Mouse (Mus musculus) induced T-regulatory cell, adult 2 months (primary cell): ENCODE measurements around the gene Hacd2.

Source experiments
- DNase-seq: peaks from one replicate; pipeline ENCODE4 v3.0.0-alpha.2; 2012; ENCODE audit warnings: low read depth

The Hacd2 gene

DNA sequence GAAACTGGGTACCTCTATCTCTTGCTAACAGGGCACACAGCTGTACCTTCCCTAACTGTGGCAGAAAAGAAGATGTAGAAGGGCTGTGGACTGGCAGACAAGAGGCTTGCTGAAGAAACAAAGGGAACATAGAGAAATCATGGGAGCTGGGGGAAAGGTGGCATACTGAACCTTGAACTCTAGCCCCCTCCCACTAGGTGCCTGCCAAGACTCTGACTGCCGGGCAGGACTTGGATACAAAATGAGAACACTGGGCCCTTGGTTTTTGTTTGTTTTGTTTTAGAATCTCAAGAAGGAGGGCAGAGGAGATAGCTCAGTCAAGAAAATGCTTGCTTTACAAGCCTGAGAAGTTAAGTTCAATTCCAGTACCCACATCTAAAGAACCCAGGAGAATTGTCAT lies 14.9 kb upstream of the Hacd2 start:
- DNase-seq, result no peak

DNA sequence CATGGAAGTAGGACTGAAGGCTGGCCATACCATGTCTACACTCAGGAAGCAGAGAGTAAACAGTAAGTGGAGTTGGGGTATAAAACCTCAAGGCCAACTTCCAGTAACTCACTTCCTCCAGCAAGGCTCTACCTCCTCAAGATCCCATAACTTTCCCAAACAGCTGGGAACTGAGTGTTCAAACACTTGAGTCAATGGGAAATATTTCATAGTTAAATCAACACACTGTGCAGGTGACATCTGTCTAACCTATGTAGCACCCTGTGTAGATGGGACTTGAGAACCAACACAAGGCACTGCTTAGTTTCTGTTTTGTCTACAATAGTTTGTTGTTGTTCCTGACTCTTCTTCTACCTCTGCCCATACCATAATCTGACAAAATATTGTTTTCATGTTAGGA lies 13.8 kb upstream of the Hacd2 start:
- DNase-seq, result no peak

DNA sequence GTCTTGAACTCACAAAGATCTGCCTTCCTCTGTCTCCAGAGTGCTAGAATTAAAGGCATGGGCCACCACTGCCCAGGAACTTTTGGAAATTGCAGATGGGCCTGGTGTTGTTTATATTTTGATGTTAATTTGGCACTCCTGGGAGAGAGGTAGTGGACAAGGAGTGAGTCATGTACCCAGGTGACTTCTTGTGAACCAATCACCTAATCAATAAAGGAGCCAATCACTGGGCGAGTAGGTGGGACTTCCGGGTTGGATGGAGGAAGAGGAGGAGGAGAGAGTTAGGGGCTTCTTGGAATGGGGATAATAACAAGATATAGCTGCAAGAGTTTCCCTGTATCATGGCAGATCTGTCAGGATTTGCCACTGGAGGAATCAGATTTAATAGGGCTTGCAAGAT lies 8.7 kb upstream of the Hacd2 start:
- DNase-seq, result no peak

DNA sequence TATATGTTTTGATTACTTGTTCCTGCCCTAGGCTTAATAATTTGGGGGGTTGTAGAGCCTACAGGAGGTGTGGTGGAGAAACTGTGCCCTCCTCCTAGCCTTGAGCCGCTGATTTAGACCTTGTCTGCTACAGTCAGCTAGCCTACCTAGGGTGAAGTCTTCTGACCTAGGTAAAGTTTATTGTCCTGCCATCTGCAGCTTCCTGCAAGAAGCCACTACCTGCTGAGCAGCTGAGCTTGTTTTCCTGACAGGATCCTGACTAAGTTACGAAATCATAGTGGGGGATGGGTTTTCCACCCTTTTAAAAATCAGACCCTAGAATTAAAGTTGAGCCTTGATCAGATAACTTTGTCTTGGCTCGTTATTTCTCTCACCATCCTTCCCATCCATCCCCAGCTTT lies 5.7 kb upstream of the Hacd2 start:
- no peak for DNase-seq

DNA sequence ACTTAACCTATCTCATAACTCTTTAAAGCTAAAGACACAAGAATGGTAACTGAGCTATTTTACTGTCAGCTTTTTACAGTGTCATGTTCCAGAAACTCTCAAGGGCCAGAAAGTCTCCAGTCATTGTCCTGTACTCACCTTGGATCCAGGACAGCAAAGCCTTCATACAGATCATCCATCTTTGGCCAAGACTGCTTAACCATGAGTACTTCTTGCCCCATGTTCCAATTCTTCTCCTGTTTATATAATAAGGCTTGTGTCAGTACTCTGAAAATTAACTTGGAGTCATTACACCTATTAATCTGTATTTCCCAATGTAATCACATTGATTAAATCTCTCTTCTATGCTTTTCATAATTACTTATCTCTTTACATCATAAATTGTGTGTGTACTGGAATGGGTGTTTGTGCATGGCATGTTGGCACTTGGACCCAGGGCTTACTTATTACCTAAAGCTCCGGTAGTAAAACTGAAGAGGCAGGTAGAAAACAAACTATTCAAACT lies 3.7 kb upstream of the Hacd2 start:
- DNase-seq, result no peak

DNA sequence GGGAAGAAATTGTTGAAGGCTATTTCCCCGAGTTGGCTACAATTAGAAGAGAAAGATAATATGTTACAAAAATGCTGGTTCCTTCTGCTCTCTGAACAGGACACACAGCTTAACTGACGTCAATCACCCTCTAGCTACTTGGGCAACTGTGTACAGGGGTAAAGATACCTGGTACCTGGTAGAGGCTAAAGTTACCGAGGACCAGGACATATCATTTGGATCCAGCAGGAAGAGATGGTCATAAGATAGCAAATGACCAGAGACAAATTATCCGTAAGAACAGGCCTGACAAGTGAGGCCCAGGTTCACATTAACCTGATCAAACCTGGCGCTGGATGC lies 356 bp upstream of the Hacd2 start:
- DNase-seq, result no peak

DNA sequence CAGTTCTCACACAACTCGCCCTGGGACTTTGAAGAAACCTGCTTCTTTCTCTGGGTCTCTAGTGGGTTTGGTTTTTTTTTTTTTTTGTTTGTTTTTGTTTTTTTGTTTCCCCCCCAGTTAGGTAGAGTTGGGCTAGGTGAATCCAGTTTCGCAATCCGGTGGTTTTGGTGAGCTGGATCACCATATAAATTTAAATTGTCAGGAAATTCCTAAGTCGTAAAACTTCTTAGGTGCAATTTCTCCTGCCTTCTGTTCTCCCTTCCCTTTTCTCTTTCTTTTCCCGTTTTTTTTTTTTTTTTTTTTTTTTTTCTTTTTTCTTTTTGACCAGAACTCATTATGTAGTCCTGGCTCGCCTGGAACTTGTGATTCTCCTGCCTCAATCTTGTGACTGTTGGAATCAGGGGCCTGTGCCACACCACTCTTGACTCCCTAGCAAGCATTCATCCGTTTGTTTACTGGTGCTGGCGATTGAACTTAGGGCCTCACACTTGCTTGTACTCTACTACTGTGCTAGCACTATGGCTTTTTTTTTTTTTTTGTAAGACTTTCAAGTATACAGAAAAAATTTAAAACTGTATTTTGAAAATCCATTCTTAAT lies 1.0 kb downstream of the Hacd2 start:
- DNase-seq, result no peak

DNA sequence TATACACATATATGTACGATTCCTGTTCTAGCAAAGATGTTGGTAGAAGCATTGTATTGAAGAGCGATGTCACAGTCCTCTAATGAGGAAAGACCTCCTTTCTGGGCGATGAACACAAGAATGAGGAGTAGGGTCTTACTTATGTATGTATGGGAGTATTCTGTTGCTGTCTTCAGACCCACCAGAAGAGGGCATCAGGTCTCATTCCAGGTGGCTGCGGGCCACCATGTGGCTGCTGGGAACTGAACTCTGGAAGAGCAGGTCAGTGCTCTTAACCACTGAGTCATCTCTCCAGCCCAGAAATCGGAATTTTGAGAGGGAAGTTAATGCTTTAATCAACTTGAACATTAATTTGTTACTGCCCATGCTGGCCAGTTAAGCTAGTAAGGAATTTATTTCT lies 2.1 kb downstream of the Hacd2 start:
- peak; percentile 45 for DNase-seq

DNA sequence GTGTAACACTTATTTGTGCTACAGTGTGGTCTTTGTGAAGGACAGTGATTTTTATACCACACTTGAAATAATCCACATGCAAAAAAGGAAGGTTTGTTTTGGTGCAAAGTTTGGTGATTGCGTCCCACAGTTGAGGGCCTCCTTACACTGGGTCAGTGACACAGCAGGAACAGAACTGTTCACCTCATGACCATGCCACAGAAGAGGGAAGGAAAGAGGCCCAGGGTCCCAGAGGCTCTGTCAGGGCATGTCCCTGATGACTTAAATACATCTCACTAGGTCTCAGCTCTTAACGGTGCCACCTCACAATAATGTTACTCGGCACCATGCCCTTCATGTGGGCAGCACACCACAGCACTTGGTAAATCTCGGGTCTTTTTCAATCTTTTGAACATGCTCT lies 3.1 kb downstream of the Hacd2 start:
- no peak for DNase-seq

DNA sequence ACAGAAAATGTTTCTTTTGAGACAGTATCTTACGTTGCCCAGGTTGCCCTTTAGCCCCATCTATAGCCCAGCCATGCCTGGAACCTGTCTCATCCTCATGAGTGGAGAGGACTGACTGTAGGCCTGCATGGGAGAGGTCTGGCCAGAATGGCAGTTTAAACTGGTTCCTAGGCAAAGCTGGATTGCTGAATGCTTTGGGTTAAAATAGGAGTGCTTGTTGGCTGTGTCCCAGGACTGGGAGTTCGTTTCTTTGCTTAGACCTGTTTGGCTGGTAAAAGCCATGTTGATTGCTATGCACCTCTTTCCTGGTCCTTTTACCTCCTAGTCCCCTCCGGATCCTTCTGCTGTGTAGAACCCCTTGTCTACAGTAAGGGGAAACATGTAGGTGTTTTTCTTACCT lies 11.0 kb downstream of the Hacd2 start:
- DNase-seq, result no peak

DNA sequence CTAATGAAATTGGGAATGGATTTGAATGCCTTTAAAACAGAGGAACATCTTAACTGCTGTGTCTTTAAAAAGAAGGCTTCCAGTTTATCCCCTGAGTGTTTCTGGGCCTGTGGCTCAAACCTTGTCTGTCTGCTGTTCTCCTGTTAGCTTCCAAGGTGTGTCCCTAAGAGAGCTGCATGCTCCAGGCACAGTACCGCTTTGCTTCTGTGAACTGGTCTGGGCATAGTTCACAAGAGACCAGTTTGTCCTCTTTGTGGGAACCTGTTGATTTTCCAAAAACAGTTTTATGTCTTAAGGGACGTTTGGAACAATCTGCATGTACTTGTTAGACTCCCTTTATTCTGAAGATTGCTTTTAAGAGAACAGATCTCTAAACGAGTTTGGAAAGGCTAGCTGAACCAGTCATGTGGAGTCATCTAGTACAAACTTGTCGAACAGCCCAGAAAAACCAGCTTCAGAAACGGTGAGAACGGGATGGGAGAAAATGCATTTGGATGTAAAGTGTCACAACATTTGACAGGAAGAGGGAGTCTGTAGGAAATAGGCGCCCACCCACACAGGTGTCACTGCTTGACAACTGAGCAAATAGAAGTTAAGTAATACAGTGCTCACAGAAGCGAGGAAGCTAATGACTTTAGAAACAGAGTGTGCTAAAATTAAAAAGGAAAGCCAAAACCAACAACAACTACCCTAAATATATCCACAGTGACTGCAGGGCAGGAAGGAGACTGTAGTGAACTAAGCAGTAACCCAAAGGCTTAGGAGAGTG lies 11.8 kb downstream of the Hacd2 start:
- no peak for DNase-seq

DNA sequence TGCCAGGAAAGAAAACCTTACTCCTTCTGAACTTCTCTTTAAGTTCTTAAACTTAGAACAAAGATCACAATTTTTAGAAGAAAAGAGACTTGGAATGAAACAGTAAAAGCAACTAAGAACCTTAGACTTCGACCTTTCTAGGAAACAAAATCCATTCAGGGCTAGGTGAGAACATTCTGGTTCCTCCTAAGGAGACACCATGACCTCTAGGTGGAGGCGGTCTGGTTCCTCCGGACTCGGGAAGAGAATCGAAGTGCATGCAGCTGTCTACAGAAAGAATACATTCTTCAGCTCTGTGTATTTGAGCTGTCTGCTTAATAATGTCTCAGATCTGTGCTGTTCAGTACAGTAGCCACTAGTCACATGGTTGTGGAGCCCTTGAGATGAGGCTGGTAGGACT lies 12.7 kb downstream of the Hacd2 start:
- no peak for DNase-seq

DNA sequence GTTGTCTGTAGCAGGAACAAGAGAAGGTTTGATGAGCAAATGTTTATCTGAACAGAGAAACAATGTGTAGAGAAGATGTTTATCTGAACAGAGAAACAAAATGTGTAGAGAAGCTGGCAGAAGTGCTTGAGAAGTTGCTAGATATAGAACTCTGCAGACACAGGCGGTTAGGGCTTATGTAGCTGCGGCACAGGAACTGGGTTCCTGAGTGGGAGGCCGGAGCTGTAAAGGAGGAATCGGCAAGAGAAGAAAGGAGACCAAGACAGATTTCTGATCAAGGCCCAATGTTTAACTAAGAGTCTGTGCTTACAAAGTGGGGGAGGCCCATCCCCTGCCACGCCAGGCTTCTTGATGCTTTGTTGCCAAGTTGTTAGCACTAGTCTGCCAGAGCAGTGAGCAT lies 14.5 kb downstream of the Hacd2 start:
- DNase-seq, result no peak

DNA sequence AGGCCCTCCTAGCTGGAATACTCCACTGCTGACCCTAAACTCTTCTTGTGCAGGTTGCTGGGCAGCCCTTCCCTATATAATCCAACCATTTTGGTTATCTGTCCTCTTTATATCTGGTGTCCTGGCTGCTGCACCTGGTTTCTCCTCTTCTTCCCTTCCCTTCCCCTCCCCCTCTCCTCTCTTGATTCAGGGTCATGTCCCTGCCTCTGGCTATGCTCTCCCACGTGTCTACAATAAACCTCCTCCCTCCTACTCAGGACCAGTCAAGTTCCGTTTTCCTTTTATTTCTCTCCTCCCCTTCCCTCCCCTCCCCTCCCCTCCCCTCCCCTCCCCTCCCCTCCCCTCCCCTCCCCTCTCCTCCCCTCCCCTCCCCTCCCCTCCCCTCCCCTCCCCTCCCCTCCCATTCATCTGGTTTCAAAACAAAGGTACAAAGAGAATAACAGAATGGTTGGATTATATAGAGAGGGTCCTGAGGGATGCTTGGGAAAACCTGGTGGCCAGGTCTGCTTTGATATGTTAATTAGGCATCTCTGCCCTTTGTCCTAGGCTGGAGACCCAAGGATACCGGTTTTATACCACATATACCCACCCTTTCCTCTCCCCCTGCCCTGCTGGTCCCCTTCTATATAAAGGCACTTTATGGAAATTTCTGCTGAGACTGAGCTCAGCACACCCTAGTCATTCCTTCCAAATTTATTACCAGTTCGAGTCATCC lies 16.3 kb downstream of the Hacd2 start:
- DNase-seq, result no peak

DNA sequence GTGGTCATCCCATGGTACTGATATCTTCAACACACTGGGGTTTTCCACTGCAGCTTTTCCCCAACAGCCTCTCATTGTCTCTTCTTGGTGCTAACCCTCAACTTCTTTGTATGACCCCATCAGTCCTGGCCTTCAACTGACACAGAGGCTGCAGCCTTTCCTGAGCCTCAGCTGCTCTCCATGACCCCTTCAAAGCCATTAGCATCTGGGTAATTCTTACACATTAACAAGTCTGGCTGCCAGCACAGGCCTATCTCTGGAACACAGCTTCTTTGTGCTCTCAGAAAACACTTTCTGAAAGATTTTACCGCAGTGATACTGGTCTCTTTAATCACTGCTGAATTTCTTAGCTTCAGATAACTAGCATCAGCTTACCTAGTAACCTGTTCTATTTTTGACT lies 17.9 kb downstream of the Hacd2 start:
- DNase-seq, result no peak

DNA sequence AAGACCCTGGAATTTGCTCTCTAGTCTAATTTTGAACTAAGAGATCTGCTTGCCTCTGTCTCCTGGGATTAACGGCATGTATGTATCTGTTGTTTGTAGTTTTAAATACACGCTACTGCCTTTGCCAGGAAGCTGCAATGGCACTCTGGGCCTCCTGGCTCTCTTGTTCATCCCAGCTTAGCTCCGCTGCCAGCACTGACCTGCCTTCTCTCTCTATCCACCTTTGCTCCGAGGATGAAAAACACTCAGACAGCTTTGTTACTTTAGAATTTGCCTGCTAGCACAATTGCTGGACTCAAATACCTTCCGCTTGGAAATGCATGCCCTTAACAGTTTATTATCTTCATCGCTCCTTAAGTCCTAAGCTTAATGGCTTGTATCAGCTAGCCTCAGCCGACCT lies 18.8 kb downstream of the Hacd2 start:
- DNase-seq, result no peak

DNA sequence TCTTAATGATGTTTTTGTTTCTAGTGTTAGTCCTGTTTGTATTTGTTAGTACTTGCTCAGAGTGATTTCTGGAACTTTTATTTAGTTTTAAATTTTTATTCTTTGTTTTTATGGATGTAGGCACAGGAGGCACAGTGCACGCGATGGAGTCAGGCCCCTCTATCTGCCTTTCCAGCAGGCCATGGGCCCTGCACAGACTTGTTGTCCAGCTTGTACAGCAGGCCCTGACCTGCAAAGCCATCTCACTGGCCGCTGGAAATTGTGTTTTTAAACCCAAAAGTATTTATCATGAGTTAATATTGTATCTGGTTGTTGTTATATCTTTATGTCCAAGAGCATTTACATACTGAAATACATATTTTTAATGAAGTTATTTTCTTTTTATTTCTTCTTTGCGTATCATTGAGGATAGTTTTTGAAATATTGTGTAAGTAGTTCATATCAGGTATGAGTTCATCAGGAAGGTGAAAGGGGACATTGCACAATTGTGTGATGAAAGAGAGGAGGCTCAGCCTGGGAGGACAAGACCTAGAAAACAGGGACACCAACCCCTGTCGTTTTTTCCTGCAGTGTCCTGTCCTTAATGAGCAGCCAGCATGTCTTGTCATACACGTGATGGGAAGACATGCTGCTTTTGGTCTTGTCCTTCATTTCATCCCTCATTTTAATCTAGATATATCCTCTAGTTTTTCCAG lies 24.0 kb downstream of the Hacd2 start:
- DNase-seq, result no peak

DNA sequence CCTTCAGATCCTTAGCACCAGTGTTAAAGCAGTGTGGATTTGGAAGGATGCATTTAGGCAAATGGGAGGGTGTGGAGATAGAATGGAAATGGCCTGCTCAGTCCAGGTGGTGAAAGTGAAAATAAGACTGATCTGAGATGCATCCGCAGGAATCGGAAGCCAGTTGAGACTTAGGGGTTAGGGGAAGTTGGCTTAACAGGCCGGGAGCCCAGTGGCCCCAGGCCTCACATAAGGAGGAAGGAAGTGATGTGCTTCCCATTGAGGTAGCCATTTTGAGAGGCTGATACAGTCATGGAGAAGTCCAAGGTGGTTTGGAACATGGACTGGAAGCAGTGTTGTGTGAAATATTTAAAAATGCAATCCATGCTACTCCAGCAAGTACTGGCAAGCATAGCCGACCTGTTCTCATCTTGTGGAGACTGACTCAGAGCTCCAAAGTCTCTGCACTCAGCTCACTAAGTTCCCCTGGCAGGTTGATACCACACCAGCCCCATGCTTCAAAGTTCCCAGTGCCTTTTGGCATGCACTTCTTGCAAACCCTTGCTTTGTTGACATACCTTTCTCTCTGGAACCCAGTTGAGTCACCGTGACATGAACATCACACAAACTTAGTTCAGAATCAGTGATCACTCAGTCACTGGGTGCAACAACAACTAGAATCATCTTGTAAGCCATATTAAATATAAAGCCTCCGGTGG lies 25.2 kb downstream of the Hacd2 start:
- no peak for DNase-seq

DNA sequence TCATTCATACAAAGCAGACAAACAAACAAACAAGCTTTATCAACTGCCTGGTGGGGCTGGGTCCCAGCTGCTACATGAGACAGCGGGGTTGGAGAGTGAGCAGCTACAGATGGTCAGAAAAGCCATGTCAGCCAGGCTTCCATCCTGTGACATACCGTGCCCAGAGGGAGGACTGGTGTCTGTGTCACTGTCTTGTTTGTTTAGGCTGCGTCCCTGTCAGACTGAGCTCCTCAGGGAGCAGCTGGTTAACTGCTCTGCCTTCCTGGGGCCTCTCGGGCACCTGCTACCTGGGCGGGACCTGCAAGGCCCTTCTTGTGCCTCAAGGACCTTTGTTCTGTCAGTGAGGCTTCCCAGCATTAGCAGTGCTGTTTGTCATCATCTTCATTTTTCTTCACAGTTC lies 28.8 kb downstream of the Hacd2 start:
- no peak for DNase-seq

DNA sequence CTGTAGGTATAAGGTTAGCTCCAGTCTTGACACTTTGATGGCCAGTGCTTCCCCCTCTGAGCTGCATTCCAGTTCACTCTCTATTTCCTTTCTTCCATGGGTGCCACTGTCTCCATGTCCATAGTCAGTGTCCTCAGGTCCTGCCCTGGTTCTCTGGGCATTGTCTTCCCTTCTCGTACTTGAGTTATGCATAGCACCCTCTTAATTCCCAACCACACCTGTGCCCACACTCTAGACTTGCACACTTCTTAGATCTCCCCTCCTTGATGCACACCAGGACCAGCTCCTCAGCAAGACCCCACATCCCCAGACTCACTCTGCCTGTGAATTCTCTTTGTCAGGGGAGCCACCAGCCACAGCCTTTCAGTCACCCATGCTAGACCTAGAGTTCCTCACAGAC lies 30.0 kb downstream of the Hacd2 start:
- no peak for DNase-seq

DNA sequence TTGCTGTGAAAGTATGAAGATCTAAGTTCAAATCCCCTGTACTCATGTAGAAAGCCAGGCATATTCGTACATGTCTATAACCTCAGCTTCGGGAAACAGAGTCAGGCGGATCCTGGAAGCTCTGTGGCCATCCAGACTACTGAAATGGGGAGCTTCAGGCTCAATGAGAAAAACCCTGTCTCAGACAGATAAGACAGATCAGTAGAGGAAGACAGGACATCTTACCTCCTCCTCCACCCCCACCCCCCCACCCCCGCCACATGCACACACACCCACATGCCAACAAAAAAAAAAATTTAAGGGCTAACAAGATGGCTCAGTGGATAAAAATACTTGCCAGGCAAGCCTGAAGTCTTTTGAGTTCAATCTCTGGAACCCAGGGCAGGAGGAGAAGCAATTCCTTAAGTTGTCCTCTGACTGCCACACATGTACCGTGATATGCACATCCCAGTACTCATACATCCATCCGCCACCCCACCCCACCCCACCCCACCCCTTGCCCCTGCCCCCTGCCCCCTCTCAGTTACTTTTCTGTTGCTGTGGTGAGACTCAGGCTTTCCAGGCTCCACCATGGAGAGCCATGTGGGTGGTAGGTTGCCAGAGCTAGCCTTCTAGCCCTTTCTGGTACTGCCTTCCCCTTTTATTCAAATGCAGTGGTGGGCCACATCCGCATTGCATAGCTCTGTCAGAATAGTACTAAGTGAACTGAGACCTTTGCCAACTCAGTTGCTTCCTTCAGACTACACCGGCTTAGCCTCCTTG lies 32.4 kb downstream of the Hacd2 start:
- DNase-seq, result no peak

DNA sequence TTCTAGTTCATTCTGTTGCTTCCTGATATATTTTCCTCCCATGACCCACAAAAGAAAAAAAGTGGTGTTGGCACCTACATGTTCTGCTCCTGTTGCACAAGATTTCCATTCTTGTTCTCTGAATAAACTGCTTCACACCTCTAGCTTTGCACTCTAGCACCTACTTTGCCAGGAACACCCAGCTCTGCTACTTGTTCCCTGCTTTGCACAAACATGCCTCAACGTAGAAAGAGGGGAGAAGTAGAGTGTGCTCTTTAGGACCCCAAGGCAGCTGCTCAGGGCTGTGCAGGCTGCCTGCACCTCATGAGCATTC lies 32.9 kb downstream of the Hacd2 start:
- no peak for DNase-seq
